Mouse (Mus musculus) midbrain, postnatal 0 days (tissue): ENCODE measurements around the gene Cd6. TPM values are rescaled to one million over a fixed set of nuclear protein-coding genes. Genes with fewer than 3 reads are reported as not detected.

Experiments used
- ATAC-seq: fragments of 200-750 bp; cut with Nextera tagmentation; 2 replicates; pipeline ENCODE4 v1.8.0; 2017; ENCODE audit warnings: moderate number of reproducible peaks, mild to moderate bottlenecking, moderate TSS enrichment, moderate library complexity; ENCODE audit not compliant: low FRiP score
- DNase-seq: peaks from one replicate; pipeline ENCODE4 v3.0.0-alpha.2; 2015; ENCODE audit warnings: low spot score
- H3K27ac ChIP-seq: fragments of 300-500 bp; sonication (generic); 2 replicates; pipeline ENCODE4 v1.5.1; 2014; ENCODE audit warnings: low read depth, mild to moderate bottlenecking, low read length, mixed read lengths
- H3K27me3 ChIP-seq: fragments of 300-500 bp; sonication (generic); 2 replicates; pipeline ENCODE4 v1.6.1; 2014; ENCODE audit warnings: low read length, control low read depth, mixed read lengths; ENCODE audit not compliant: insufficient read depth
- H3K36me3 ChIP-seq: fragments of 300-500 bp; sonication (generic); 2 replicates; pipeline ENCODE4 v1.6.1; 2014; ENCODE audit warnings: low read length, control low read depth, mixed read lengths; ENCODE audit not compliant: insufficient read depth
- H3K4me1 ChIP-seq: fragments of 300-500 bp; sonication (generic); 2 replicates; pipeline ENCODE4 v1.6.1; 2014; ENCODE audit warnings: mild to moderate bottlenecking, control low read depth, antibody characterized with exemption, low read length, mixed read lengths; ENCODE audit not compliant: insufficient read depth
- H3K4me2 ChIP-seq: fragments of 300-500 bp; sonication (generic); 2 replicates; pipeline ENCODE4 v1.6.1; 2014; ENCODE audit warnings: low read depth, mild to moderate bottlenecking, low read length, mixed read lengths; ENCODE audit not compliant: poor library complexity, severe bottlenecking
- H3K4me3 ChIP-seq: fragments of 300-500 bp; sonication (generic); 2 replicates; pipeline ENCODE4 v1.5.1; 2014; ENCODE audit warnings: low read depth, mild to moderate bottlenecking, low read length, moderate library complexity
- H3K9ac ChIP-seq: fragments of 300-500 bp; sonication (generic); replicated peaks from 2 replicates; pipeline ENCODE4 v1.6.1; 2014; ENCODE audit warnings: mild to moderate bottlenecking, low read length, moderate library complexity, mixed read lengths; ENCODE audit not compliant: poor library complexity, severe bottlenecking
- H3K9me3 ChIP-seq: fragments of 300-500 bp; sonication (generic); 2 replicates; pipeline ENCODE4 v1.6.1; 2016; ENCODE audit warnings: low read length, control low read depth
- CTCF ChIP-seq: IDR thresholded peaks from 2 replicates; pipeline ENCODE4 v1.5.1; 2016; ENCODE audit warnings: antibody characterized with exemption, mild to moderate bottlenecking
- WGBS: fragments of 180-500 bp; shearing (Covaris S2); extraction: QIAGEN DNeasy Blood & Tissue Kit; methylation state at CpG from one replicate; pipeline ENCODE4 v1.1.7; 2014; 5-methylcytosine and 5-hydroxymethylcytosine counted together
- polyA plus RNA-seq: library from polyadenylated mRNA; unstranded; fragments of >200 nt; fragmentation: Nextera tagmentation; extraction: Ambion mirVana; gene quantifications from 2 replicates; pipeline ENCODE4 v1.2.1, GENCODE M21; 2015
- total RNA-seq: library from RNA; depleted of rRNA; stranded (reverse); fragments of >200 nt; gene quantifications from 2 replicates; pipeline ENCODE4 v1.2.3, GENCODE M21; 2014

The Cd6 gene
- total and polyA plus RNA-seq, 2 experiments from 2014 or later = 0.22 TPM; not detected in 1

GRCm38 (mm10) chr19:10771995-10772394, 57.9 kb downstream of the Cd6 start:
- no peak for TF ChIP-seq CTCF
- Histone ChIP-seq H3K4me3 (no peak overlapping the region), H3K4me1 (no peaks in the 10 kb centered on the region; the same call in 1 of the 2 replicates), H3K27ac (no peak overlapping the region), H3K4me2 (no peak overlapping the region), H3K36me3 (no peaks in the 10 kb centered on the region), H3K9ac (no peak overlapping the region), H3K9me3 (no peaks in the 10 kb centered on the region), H3K27me3 (no peaks in the 10 kb centered on the region)
- ATAC-seq (no peak), DNase-seq (no peak)
- 76% methylated on average over 7 of the region's 7 CpGs for WGBS

GRCm38 (mm10) chr19:10769429-10770195, 60.2 kb downstream of the Cd6 start:
- Histone ChIP-seq H3K27ac (no peak overlapping the region), H3K9ac (no peak overlapping the region), H3K9me3 (no peaks in the 10 kb centered on the region), H3K36me3 (no peaks in the 10 kb centered on the region), H3K27me3 (no peaks in the 10 kb centered on the region), H3K4me2 (no peak overlapping the region), H3K4me3 (no peak overlapping the region), H3K4me1 (no peaks in the 10 kb centered on the region; the same call in 1 of the 2 replicates)
- no peak for TF ChIP-seq CTCF
- no peak for ATAC-seq
- DNase-seq = peak; percentile 41
- 60% methylated on average over 12 of the region's 12 CpGs for WGBS

DNA sequence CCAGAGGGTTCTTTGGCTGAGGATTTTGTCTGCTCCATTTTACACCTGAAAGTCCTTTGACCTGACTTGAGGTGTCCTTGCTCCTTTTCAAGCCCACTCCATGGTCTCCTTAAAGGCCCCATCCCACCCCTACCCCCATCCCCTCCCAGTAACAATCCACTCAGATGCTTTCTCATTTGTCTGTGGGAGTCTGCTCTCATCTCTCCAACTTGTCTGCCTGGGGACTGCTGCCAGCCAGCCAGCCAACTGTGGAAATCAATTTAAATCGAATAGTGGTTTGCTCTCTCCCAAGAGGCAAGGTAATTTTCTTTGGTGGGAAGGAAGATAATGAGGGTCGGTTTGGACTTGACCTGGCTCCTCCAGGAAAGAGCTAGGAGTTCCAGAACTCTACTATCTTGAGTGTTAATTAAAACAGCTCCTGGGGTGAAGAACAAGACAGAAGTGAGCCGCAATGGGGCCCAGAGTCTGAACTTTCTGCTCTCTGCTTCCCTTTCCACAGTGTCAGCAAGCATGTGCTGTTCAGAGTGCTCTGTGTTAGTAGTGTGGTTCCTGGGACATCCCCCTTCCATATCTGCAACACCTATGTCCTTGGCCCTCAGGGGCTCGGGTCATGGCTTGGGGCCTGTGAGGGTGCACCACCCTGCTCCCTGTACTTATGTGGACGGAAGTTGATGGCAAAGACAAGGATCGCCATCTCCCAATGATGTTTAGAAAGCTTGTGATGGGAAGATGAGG, 61.0 kb downstream of the Cd6 start:
- H3K4me2 ChIP-seq = no peak overlapping the region
- H3K9ac ChIP-seq = no peak overlapping the region
- no peak for TF ChIP-seq CTCF
- no peaks in the 10 kb centered on the region for H3K27me3 ChIP-seq
- 55% methylated on average over 6 of the region's 6 CpGs for WGBS
- ATAC-seq (no peak), DNase-seq (peak; percentile 32)
- H3K4me1 ChIP-seq = no peaks in the 10 kb centered on the region; the same call in 1 of the 2 replicates
- H3K36me3 ChIP-seq = no peaks in the 10 kb centered on the region
- H3K4me3 ChIP-seq = no peak overlapping the region
- no peaks in the 10 kb centered on the region for H3K9me3 ChIP-seq
- no peak overlapping the region for H3K27ac ChIP-seq

GRCm38 (mm10) chr19:10767631-10768030, 62.2 kb downstream of the Cd6 start:
- Histone ChIP-seq H3K9me3 (no peaks in the 10 kb centered on the region), H3K27ac (peak overlapping the region; percentile 32; the same call in 1 of the 2 replicates), H3K4me3 (no peak overlapping the region), H3K27me3 (no peaks in the 10 kb centered on the region), H3K9ac (no peak overlapping the region), H3K36me3 (no peaks in the 10 kb centered on the region), H3K4me1 (no peaks in the 10 kb centered on the region; the same call in 1 of the 2 replicates), H3K4me2 (no peak overlapping the region)
- DNase-seq (no peak), ATAC-seq (no peak)
- WGBS = 84% methylated on average over 10 of the region's 10 CpGs
- no peak for TF ChIP-seq CTCF

DNA sequence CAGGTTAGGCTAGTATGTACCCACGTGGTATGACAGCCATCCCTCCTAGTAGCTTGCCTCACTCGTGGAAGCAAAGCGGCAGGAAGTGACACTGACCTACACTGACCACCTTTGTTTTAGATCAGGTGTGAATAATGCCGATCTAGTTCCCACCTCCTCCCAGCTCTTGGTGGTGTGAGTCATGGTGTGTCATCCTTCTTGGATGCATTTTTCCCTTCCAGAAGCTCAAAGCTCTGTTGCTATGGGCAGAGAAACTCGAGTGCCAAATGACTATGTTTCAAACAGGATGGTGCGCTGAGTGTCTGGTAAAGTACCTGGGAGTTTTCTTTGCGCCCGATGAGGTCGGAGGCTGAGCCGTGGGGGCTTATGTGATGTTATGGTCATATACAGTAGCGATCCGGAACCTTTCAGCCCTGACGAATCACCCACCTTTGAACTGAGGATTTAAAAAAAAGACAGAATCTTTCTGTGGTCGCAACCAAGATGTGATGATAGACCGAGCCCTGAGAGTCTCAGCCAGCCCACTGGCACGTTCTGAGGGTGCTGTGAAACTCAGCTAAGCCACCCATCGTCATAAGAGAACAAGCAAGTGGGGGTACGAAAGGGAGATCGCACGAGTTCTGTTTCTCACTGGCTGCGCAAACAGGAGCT, 66.4 kb downstream of the Cd6 start:
- H3K4me2 ChIP-seq = no peak overlapping the region
- ATAC-seq (no peak), DNase-seq (no peak)
- H3K4me1 ChIP-seq = no peaks in the 10 kb centered on the region; the same call in 1 of the 2 replicates
- no peaks in the 10 kb centered on the region for H3K9me3 ChIP-seq
- H3K36me3 ChIP-seq = no peaks in the 10 kb centered on the region
- no peak overlapping the region for H3K27ac ChIP-seq
- H3K9ac ChIP-seq = no peak overlapping the region
- TF ChIP-seq CTCF = no peak
- H3K4me3 ChIP-seq = no peak overlapping the region
- 84% methylated on average over 21 of the region's 21 CpGs for WGBS
- no peaks in the 10 kb centered on the region for H3K27me3 ChIP-seq
